Mouse (Mus musculus) E14TG2a.4 (cell line): ENCODE results near the gene Nxpe5.

Experiments used
- CTCF ChIP-seq: conservative IDR thresholded peaks from 2 replicates; pipeline ENCODE4 v1.5.1; 2014; ENCODE audit warnings: low read length
- NANOG ChIP-seq: IDR thresholded peaks from 2 replicates; pipeline ENCODE4 v1.6.1; 2014; ENCODE audit warnings: borderline replicate concordance, low read length, mixed read lengths
- POU5F1 ChIP-seq: IDR thresholded peaks from 2 replicates; pipeline ENCODE4 v1.6.1; 2014; ENCODE audit warnings: low read length, borderline replicate concordance

DNA sequence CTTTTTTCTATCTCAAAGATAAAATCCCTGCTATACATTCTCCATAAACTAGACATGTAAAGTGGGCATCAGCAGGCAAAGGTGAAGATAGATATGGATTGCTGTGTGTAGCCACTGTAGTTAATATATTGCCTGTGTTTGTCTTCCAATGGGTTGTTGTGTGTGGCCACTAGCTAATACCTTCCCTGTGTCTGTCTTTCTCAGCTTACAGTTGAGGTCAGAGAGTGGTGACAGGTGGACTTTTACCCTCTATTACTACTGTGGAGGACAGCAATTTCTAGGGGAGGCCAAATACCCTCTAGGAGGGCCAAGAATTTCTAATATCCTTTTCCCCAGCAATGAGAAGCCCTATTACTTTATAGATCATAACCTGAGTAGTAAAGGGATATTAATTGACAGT, 8.5 kb downstream of the Nxpe5 start:
- no peak for TF ChIP-seq CTCF
- TF ChIP-seq POU5F1: no peak
- TF ChIP-seq NANOG: no peak
